Mouse (Mus musculus) cerebellum, adult 2 months (tissue): ENCODE results near the gene Gfi1. TPM values are rescaled to one million over a fixed set of nuclear protein-coding genes. Genes with fewer than 3 reads are reported as not detected.

Source experiments
- DNase-seq, 2 experiments: peaks; one replicate each; pipeline ENCODE4 v3.0.0; 2021
- H3K27ac ChIP-seq: fragments of 200-500 bp; 2 replicates; pipeline ENCODE4 v1.5.1; 2012; ENCODE audit warnings: low read length, control low read depth, inconsistent platforms; ENCODE audit not compliant: insufficient read depth
- H3K27me3 ChIP-seq: fragments of 200-500 bp; 2 replicates; pipeline ENCODE4 v1.6.1; 2012; ENCODE audit warnings: inconsistent platforms, mild to moderate bottlenecking, low read length, moderate library complexity; ENCODE audit not compliant: control insufficient read depth, insufficient read depth
- H3K4me1 ChIP-seq: fragments of 200-500 bp; 2 replicates; pipeline ENCODE4 v1.6.1; 2011; ENCODE audit warnings: low read length; ENCODE audit not compliant: control insufficient read depth, insufficient read depth
- H3K4me3 ChIP-seq: fragments of 200-500 bp; replicated peaks from 2 replicates; pipeline ENCODE3; 2011; ENCODE audit warnings: mild to moderate bottlenecking, low read depth, low read length, control low read depth; ENCODE audit not compliant: insufficient read depth
- CTCF ChIP-seq: fragments of 200-500 bp; IDR thresholded peaks from 2 replicates; pipeline ENCODE4 v1.5.1; 2011; ENCODE audit warnings: low read depth, mild to moderate bottlenecking, control low read depth, low read length, moderate library complexity, borderline replicate concordance; ENCODE audit not compliant: insufficient read depth
- POLR2A ChIP-seq: fragments of 200-500 bp; IDR thresholded peaks from 2 replicates; pipeline ENCODE4 v1.6.1; 2011; ENCODE audit warnings: low read length, control low read depth, borderline replicate concordance; ENCODE audit not compliant: insufficient read depth
- WGBS: fragments of 180-500 bp; shearing (Covaris S2); methylation state at CpG from one replicate; pipeline ENCODE4 v1.1.7; 2018; 5-methylcytosine and 5-hydroxymethylcytosine counted together
- polyA plus RNA-seq: library from polyadenylated mRNA; depleted of rRNA; stranded (reverse); fragments of >200 nt; gene quantifications from 2 replicates; pipeline ENCODE4 v1.2.3, GENCODE M21; 2012

Gene Gfi1
- polyA plus RNA-seq, 1 experiment, result not detected

DNA sequence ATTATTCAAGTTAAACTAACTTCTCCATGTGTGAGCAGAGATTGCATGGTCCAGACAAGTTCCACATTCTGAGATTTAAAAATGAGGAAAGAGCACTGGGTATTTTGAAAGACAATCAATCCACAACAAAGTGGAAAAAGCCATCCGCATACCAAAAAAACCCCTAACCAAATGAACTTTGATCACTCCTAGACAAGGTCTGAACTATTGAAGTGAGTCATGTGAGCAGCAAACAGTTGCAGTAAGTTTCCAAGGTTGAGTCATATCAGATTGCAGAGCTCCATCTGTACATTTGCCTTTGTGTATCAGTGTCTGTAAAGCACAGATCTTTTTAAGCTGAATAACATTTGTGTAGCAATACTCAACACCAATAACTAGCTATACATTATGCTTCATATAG is 28.9 kb upstream of the Gfi1 start:
- TF ChIP-seq POLR2A (no peak), CTCF (no peak)
- no peak for DNase-seq
- WGBS, result 96% methylated on average over 1 of the region's 1 CpGs
- Histone ChIP-seq H3K4me1 (no peaks in the 10 kb centered on the region), H3K27ac (no peak overlapping the region), H3K4me3 (no peak overlapping the region), H3K27me3 (no peaks in the 10 kb centered on the region)

DNA sequence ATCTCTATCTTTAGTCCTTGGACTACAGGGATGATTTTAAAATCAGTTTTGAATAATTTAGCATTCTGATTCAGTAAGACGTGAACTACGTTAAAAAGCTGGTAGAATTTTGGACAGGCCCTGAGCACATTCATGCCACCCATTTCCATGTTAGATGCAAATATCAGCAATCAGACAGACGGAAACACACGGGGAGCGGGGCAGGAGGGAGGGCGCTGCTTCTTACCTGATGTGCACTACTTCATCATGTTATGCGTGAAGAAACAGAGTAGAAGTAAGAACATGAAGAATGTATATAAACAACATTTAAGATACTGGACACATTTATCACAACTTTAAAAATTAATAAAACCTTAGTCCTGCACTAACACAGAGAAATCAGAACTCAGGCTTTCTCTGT is 27.8 kb upstream of the Gfi1 start:
- Histone ChIP-seq H3K27ac (no peak overlapping the region), H3K27me3 (no peaks in the 10 kb centered on the region), H3K4me3 (no peak overlapping the region), H3K4me1 (no peaks in the 10 kb centered on the region)
- WGBS, result 96% methylated on average over 7 of the region's 7 CpGs
- DNase-seq, result no peak
- TF ChIP-seq CTCF (no peak), POLR2A (no peak)

DNA sequence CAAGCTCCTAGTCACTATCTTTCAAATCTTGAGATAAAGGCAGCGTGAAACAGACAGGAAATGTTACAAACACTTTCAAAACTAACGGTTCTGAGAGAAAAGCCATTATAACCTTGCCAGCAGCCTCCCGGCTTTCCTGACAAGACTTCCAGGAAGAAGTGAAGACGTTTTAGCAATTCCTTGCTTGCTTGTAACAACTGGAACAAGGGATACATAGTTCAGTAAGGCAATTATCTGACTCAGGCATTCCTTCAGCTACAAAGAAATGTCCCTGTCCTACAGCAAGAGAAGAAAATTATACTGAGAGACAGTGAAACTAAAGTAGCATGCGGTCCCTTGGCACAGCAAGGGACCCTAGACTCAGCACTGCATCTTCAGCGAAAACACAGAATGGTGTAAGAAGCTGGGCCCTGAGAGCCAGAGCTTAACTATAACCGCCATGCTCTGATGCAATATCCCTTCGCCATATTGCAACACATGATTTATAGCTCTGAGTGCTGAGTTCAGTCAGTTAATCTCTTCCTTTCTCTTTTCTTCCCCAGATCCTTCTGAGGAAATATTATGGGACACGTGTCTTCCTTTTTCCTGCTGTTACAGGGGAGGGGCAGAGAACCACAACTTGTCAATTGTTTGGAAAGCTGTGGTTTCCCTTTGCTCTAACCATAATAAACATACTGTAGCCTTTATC is 23.5 kb upstream of the Gfi1 start:
- WGBS, result 79% methylated on average over 9 of the region's 9 CpGs
- no peak for DNase-seq
- no peaks in the 10 kb centered on the region for H3K27me3 ChIP-seq
- no peak overlapping the region for H3K4me3 ChIP-seq
- TF ChIP-seq CTCF (no peak), POLR2A (no peak)
- H3K27ac ChIP-seq, result no peak overlapping the region
- H3K4me1 ChIP-seq, result no peaks in the 10 kb centered on the region

DNA sequence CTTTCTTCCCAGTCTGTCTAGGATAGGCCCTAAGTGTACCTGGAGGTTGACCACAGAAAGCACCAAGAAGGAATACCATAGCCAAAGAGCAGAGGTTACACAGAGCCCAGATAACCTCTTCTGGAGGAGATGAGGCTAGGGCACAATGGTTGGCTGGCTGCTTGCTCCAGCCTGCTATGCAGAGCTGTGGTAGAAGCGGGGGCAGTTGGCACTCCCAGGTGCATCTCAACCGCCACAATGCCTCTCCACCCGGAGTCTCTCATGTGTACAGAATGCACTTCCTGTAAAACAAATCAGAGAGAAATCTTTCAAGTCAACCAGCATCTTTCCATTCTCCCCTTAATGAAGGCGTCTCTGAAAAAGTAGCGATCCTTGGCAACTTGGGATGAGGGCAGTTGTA is 13.2 kb upstream of the Gfi1 start:
- H3K27me3 ChIP-seq, result no peaks in the 10 kb centered on the region
- H3K4me3 ChIP-seq, result no peak overlapping the region
- 90% methylated on average over 5 of the region's 5 CpGs for whole genome bisulfite sequencing
- DNase-seq, result no peak
- no peak overlapping the region for H3K27ac ChIP-seq
- no peak for TF ChIP-seq POLR2A
- no peak for TF ChIP-seq CTCF
- H3K4me1 ChIP-seq, result no peaks in the 10 kb centered on the region

DNA sequence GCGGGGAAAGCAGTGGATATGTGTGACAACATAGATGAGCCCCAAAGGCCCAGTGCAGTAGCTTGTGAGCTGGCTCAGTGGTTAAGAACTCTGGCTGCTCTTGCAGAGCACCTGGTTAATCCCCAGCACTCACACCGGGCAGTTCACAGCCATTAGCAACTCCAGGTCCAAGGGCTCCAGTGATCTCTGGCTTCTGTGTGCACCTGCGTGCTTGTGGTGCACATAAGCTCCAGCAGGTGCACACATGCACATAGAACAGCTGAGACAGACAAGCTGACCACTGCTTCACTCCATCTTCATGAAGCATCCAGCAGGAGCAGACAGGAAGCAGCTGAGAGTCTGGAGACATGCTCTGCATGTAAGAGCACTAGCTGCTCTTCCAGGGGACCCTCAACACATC is 12.5 kb upstream of the Gfi1 start:
- no peak for TF ChIP-seq CTCF
- no peak for TF ChIP-seq POLR2A
- Histone ChIP-seq H3K27me3 (no peaks in the 10 kb centered on the region), H3K4me1 (no peaks in the 10 kb centered on the region), H3K4me3 (no peak overlapping the region), H3K27ac (no peak overlapping the region)
- 83% methylated on average over 3 of the region's 3 CpGs for WGBS
- DNase-seq, result no peak

DNA sequence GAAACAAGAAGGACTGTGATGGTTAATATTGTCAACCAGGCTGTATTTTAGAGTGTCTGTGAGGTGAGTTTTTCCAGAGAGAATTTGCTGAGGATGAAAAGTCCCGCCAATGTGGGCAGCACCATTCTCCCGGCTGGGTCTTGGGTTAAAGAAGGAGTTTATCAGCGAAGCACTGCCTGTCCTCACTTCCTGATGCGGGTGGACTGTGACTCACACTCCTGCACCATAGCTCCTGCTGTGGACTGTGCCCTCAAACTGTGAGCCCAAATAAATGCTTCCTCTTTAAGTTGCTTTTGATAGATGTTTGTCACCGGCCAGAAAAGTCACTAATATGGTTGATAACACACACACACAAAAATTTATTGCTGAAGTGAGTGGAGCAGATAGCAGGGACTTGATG is 10.3 kb upstream of the Gfi1 start:
- no peak overlapping the region for H3K27ac ChIP-seq
- no peak for DNase-seq
- no peaks in the 10 kb centered on the region for H3K4me1 ChIP-seq
- TF ChIP-seq POLR2A, result no peak
- TF ChIP-seq CTCF, result no peak
- no peaks in the 10 kb centered on the region for H3K27me3 ChIP-seq
- 86% methylated on average over 5 of the region's 5 CpGs for WGBS
- no peak overlapping the region for H3K4me3 ChIP-seq

DNA sequence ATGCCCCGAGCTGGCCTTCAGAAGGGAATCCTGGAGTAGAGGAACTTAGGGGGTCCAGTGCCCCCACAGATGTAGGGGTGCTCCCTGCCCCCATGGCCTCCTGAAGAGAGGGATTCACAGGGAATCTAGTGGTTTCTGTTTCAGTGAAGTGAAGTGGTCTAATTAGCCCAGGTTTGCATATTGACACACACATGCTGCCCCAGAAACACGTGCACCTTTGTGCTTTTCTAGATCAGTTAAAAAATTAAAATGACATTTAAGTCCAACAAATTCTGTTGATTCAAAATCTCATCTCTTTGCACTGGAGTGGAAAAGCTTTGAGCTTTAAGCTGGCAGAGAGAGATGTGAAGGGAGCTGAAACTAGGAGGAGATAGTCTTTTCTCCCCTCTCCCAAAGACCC is 6.0 kb upstream of the Gfi1 start:
- peaks cover 1% of the 10 kb centered on the region; the same call in 1 of the 2 replicates for H3K27me3 ChIP-seq
- H3K27ac ChIP-seq, result no peak overlapping the region
- 25% methylated on average over 2 of the region's 2 CpGs for WGBS
- TF ChIP-seq CTCF, result no peak
- no peak overlapping the region for H3K4me3 ChIP-seq
- no peaks in the 10 kb centered on the region for H3K4me1 ChIP-seq
- no peak for DNase-seq

DNA sequence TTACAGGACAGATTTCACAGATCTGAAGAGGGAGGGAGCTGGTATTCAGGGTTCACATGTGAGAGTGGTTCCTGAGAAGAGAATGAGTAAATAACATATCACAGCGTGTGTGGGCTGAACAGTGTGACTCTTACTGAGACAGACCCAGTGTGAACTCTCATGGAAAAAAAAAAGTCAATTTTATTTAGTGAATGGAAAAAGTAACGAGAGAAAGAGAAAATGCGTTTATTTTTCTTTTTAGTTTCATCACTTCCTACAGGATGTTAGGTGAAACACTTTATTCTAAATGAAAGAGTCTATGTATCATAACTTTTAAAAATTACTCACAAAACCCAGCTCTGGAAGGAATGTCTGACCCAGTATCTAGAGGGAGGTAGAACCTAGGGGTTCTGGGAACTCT is 5.6 kb upstream of the Gfi1 start:
- no peak overlapping the region for H3K27ac ChIP-seq
- peaks cover 1% of the 10 kb centered on the region; the same call in 1 of the 2 replicates for H3K27me3 ChIP-seq
- no peak for TF ChIP-seq CTCF
- no peak for TF ChIP-seq POLR2A
- WGBS, result 54% methylated on average over 3 of the region's 3 CpGs
- DNase-seq, result no peak
- H3K4me1 ChIP-seq, result no peaks in the 10 kb centered on the region
- H3K4me3 ChIP-seq, result no peak overlapping the region
